Mouse (Mus musculus): ENCODE results near the gene Tmem179. TPM values are rescaled to one million over a fixed set of nuclear protein-coding genes. Genes with fewer than 3 reads are reported as not detected.

The Tmem179 gene
- total and polyA plus RNA-seq, 2 experiments from 2014 or later = 96.2 to 141 TPM

DNA sequence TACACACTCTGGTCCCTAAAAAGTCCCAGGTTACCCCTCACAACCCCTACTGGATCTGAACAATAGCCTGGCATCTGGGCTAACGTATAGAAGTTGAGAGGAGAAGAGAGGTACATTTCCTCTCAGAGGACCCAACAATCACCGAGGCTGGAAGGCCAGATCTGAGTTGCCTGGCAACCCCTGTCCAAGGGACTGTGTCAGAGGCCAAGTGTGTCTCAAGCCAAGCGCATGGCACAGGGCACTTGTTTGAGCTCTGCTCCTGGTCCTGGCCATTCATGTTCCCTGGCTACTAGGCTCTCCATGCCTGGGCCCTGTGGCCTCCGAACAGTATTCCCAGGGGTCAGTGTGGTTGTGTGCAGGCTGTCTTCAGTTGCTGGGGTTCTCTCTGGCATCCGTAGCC lies 20.4 kb downstream of the Tmem179 start:
- ATAC-seq (no peak), DNase-seq (ENCODE audit: low spot score) (no peak)
- H3K4me1 ChIP-seq (ENCODE audit: insufficient read depth, low read length) = no peaks in the 10 kb centered on the region
- no peak overlapping the region for H3K9ac ChIP-seq (replicated peaks; ENCODE audit: low read length)
- no peak for TF ChIP-seq CTCF (IDR thresholded peaks at IDR 0.05; ENCODE audit: low read depth)
- no peaks in the 10 kb centered on the region for H3K36me3 ChIP-seq (ENCODE audit: insufficient read depth, low read length)
- WGBS = 44% methylated on average over 5 of the region's 5 CpGs
- no peaks in the 10 kb centered on the region for H3K27me3 ChIP-seq (ENCODE audit: insufficient read depth, low read length)
- H3K4me2 ChIP-seq (ENCODE audit: low read depth, low read length) = no peak overlapping the region
- no peak overlapping the region for H3K4me3 ChIP-seq (ENCODE audit: low read length)
- H3K27ac ChIP-seq = no peak overlapping the region
- H3K9me3 ChIP-seq (ENCODE audit: low read length) = no peaks in the 10 kb centered on the region

DNA sequence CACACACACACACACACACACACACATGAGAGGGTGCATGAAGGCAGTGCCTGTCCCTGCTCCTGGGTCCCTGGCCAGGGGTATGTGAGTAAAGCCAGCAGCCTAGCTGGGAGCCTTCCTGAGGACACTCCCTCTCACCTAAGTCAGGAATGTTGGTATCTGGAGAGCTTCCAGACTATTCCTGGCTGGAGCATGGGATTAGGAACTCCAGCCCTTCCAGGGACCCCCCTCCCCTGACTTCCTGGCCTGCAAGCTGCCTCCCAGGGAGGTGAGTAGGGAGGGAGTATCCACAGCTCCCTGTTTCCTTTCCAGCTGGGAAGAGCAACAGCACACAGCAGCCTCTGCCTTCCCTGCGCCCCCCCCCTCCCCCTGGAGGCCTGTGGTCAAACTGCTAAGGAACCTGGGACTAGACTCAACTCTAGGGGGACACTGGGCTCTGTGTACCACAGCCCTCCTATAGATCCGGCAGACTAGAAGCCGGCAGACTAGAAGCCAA lies 26.1 kb downstream of the Tmem179 start:
- Histone ChIP-seq H3K4me2 (ENCODE audit: low read depth, low read length) (no peak overlapping the region), H3K9ac (replicated peaks; ENCODE audit: low read length) (no peak overlapping the region), H3K27me3 (ENCODE audit: insufficient read depth, low read length) (no peaks in the 10 kb centered on the region), H3K36me3 (ENCODE audit: insufficient read depth, low read length) (no peaks in the 10 kb centered on the region), H3K27ac (0 out of 2 replicates have a peak overlapping the region, but pooled peaks have one; percentile 6), H3K4me1 (ENCODE audit: insufficient read depth, low read length) (no peaks in the 10 kb centered on the region), H3K4me3 (ENCODE audit: low read length) (no peak overlapping the region), H3K9me3 (ENCODE audit: low read length) (no peaks in the 10 kb centered on the region)
- DNase-seq (ENCODE audit: low spot score) (no peak), ATAC-seq (peak; percentile 33; the same call in 1 of the 2 replicates)
- 26% methylated on average over 3 of the region's 3 CpGs for WGBS
- peak; percentile 48 for TF ChIP-seq CTCF (IDR thresholded peaks at IDR 0.05; ENCODE audit: low read depth)

DNA sequence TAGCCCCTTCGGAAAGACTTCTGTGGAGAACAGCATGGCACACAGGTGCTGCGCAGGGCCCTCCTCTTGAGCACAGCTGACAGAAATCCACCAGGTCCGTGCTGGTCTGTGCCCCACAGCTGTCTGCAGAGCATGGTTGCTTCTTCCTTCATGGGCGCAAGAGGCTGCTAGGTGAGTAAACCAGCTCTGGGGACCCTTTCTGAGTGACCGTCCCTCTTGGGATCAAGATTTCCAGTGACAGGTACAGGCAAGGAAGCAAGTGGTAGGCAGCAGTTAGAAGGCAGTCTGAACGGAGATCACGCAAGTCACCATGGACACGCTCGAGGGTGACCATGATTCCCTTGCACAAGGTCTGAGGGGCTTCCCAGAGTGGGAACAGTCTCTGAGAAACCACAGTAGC lies 27.0 kb downstream of the Tmem179 start:
- WGBS = 93% methylated on average over 9 of the region's 9 CpGs
- no peak for ATAC-seq

DNA sequence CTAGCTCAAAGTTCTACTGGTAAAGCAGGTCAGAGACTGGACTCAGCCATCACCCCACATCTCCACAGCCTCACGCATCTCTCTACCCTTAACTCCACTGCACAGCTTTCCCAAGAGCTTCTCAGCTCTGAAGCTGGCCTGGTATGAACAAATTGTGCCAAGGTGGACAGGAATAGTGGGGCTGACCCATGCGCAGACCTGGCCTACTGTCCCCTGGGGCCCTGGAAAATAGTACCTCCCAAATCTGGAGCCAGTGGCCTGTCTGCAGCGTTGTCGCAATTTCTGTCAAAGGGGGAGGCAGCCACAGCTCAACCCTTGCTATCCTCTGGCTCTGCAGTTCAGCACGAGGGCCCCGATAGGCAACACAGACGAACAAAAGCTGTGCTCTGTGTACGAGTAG lies 27.4 kb downstream of the Tmem179 start, which contains the start of gene A530016L24Rik:
TSS of gene A530016L24Rik (plus strand) at position 315 of the 400 bp plus-strand sequence.
- Histone ChIP-seq H3K27ac (no peak within 1 kb of the TSS), H3K9me3 (ENCODE audit: low read length) (no peaks in the 10 kb centered on the region), H3K4me2 (ENCODE audit: low read depth, low read length) (no peak within 1 kb of the TSS), H3K4me3 (ENCODE audit: low read length) (no peak within 1 kb of the TSS), H3K36me3 (ENCODE audit: insufficient read depth, low read length) (no peaks in the 10 kb centered on the region), H3K27me3 (ENCODE audit: insufficient read depth, low read length) (no peaks in the 10 kb centered on the region), H3K4me1 (ENCODE audit: insufficient read depth, low read length) (no peaks in the 10 kb centered on the region), H3K9ac (replicated peaks; ENCODE audit: low read length) (no peak within 1 kb of the TSS)
- DNase-seq (ENCODE audit: low spot score) (no peak), ATAC-seq (no peak)
- no peak for TF ChIP-seq CTCF (IDR thresholded peaks at IDR 0.05; ENCODE audit: low read depth)
- 94% methylated on average over 8 of the region's 8 CpGs for WGBS

More for the DNA sequence above, 27.0 kb downstream of the Tmem179 start:
- no peak for TF ChIP-seq CTCF (IDR thresholded peaks at IDR 0.05; ENCODE audit: low read depth)
- no peak overlapping the region for H3K9ac ChIP-seq (replicated peaks; ENCODE audit: low read length)
- H3K27me3 ChIP-seq (ENCODE audit: insufficient read depth, low read length) = no peaks in the 10 kb centered on the region
- no peak overlapping the region for H3K4me2 ChIP-seq (ENCODE audit: low read depth, low read length)
- H3K36me3 ChIP-seq (ENCODE audit: insufficient read depth, low read length) = no peaks in the 10 kb centered on the region
- H3K4me3 ChIP-seq (ENCODE audit: low read length) = no peak overlapping the region
- no peak for DNase-seq (ENCODE audit: low spot score)
- no peaks in the 10 kb centered on the region for H3K4me1 ChIP-seq (ENCODE audit: insufficient read depth, low read length)
- H3K9me3 ChIP-seq (ENCODE audit: low read length) = no peaks in the 10 kb centered on the region
- no peak overlapping the region for H3K27ac ChIP-seq

DNA sequence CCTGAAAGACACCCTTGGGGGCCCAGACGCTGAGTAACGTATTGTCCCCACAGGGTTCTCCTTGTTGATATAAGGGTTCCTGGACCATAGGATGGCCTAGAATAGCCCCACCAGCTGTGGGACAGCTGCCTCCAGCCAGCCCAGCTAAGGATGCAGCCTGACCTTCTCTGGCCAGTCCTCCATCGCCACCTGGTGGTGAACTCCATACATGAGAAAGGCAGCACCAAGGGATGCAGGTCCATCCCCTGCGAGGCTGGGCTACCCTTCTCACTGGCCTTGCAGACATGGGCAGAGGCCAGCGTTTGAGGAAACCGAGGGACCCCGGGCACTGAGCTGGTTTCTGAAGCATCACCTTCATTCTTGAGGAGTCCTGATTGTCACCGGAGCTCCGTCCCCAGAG lies 42.8 kb downstream of the Tmem179 start:
- 14% methylated on average over 9 of the region's 9 CpGs for WGBS
- Histone ChIP-seq H3K9me3 (ENCODE audit: low read length) (no peaks in the 10 kb centered on the region), H3K4me1 (ENCODE audit: insufficient read depth, low read length) (0 out of 2 replicates have a peak, but pooled peaks cover 5% of the 10 kb centered on the region), H3K4me2 (ENCODE audit: low read depth, low read length) (no peak overlapping the region), H3K36me3 (ENCODE audit: insufficient read depth, low read length) (no peaks in the 10 kb centered on the region), H3K27ac (no peak overlapping the region), H3K4me3 (ENCODE audit: low read length) (no peak overlapping the region), H3K27me3 (ENCODE audit: insufficient read depth, low read length) (no peaks in the 10 kb centered on the region; the same call in 1 of the 2 replicates), H3K9ac (replicated peaks; ENCODE audit: low read length) (no peak overlapping the region)
- ATAC-seq (peak; percentile 79), DNase-seq (ENCODE audit: low spot score) (peak; percentile 88)
- peak; percentile 99 for TF ChIP-seq CTCF (IDR thresholded peaks at IDR 0.05; ENCODE audit: low read depth)

DNA sequence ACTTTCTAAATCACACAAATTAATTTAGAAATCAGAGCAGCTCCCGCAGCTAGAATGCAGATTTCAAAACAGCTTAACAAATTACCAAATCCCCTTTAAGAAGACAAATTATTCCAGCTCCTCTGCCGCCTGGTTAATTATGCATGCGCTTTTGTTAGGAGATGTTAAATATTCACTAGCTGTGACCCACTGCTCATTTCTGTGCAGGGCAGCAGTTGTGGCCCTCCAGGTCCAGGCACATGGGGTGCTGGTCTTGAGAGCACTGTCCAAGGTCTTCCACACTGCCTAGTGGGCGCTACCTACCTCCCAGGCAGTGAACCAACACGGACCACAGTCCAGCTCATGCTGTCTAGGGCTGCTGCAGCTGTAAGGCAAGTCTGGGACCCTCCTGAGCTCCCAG lies 46.3 kb downstream of the Tmem179 start:
- no peak overlapping the region for H3K27ac ChIP-seq
- TF ChIP-seq CTCF (IDR thresholded peaks at IDR 0.05; ENCODE audit: low read depth) = peak; percentile 10; the same call in 1 of the 2 replicates
- ATAC-seq = no peak
- H3K9ac ChIP-seq (replicated peaks; ENCODE audit: low read length) = no peak overlapping the region
- no peaks in the 10 kb centered on the region for H3K36me3 ChIP-seq (ENCODE audit: insufficient read depth, low read length)
- no peak overlapping the region for H3K4me2 ChIP-seq (ENCODE audit: low read depth, low read length)
- DNase-seq (ENCODE audit: low spot score) = no peak
- no peaks in the 10 kb centered on the region for H3K9me3 ChIP-seq (ENCODE audit: low read length)
- no peak overlapping the region for H3K4me3 ChIP-seq (ENCODE audit: low read length)
- no peaks in the 10 kb centered on the region; the same call in 1 of the 2 replicates for H3K27me3 ChIP-seq (ENCODE audit: insufficient read depth, low read length)
- WGBS = 42% methylated on average over 5 of the region's 5 CpGs
- H3K4me1 ChIP-seq (ENCODE audit: insufficient read depth, low read length) = 0 out of 2 replicates have a peak, but pooled peaks cover 5% of the 10 kb centered on the region

DNA sequence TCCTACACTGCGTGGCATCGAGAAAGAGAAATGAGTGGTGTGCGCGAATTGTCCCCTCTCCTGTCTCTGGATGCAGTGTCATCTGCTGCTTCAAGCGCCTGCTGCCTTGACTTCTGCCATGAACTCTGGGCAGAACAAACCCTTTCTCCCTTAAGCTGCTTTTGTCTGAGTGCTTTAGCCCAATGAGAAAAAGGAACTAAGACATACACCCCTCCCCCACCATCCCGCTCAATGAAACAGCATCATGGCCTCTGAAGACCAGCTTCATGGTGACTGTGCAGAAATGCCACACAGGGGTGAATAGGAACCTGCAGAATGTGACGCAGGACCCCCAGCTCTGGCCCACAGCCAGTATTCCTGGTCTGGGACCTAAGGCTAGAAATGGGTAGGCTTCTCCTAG lies 47.2 kb downstream of the Tmem179 start:
- 84% methylated on average over 7 of the region's 7 CpGs for WGBS
- DNase-seq (ENCODE audit: low spot score) (no peak), ATAC-seq (no peak)
- Histone ChIP-seq H3K27me3 (ENCODE audit: insufficient read depth, low read length) (no peaks in the 10 kb centered on the region; the same call in 1 of the 2 replicates), H3K4me1 (ENCODE audit: insufficient read depth, low read length) (0 out of 2 replicates have a peak, but pooled peaks cover 5% of the 10 kb centered on the region), H3K4me2 (ENCODE audit: low read depth, low read length) (no peak overlapping the region), H3K9me3 (ENCODE audit: low read length) (no peaks in the 10 kb centered on the region), H3K36me3 (ENCODE audit: insufficient read depth, low read length) (no peaks in the 10 kb centered on the region), H3K27ac (no peak overlapping the region), H3K9ac (replicated peaks; ENCODE audit: low read length) (no peak overlapping the region), H3K4me3 (ENCODE audit: low read length) (no peak overlapping the region)
- TF ChIP-seq CTCF (IDR thresholded peaks at IDR 0.05; ENCODE audit: low read depth) = no peak
